Mouse (Mus musculus) heart, postnatal 0 days (tissue): ENCODE data around the gene Slc36a3. TPM values are rescaled to one million over a fixed set of nuclear protein-coding genes. Genes with fewer than 3 reads are reported as not detected.

Source experiments
- ATAC-seq: fragments of 200-750 bp; cut with Nextera tagmentation; 2 replicates; pipeline ENCODE4 v1.8.0; 2017; ENCODE audit warnings: low read depth, moderate number of reproducible peaks, moderate library complexity; ENCODE audit not compliant: insufficient read depth
- DNase-seq: peaks from one replicate; pipeline ENCODE4 v3.0.0-alpha.2; 2016; ENCODE audit warnings: low spot score
- H3K27ac ChIP-seq: fragments of 300-500 bp; sonication (generic); 2 replicates; pipeline ENCODE4 v1.5.1; 2014; ENCODE audit warnings: low read depth, mild to moderate bottlenecking
- H3K27me3 ChIP-seq: fragments of 300-500 bp; sonication (generic); 2 replicates; pipeline ENCODE4 v1.6.1; 2014; ENCODE audit warnings: low read length, mixed read lengths; ENCODE audit not compliant: control insufficient read depth, insufficient read depth
- H3K36me3 ChIP-seq: fragments of 300-500 bp; sonication (generic); replicated peaks from 2 replicates; pipeline ENCODE4 v1.6.1; 2014; ENCODE audit warnings: low read length, mixed read lengths; ENCODE audit not compliant: control insufficient read depth, insufficient read depth
- H3K4me1 ChIP-seq: fragments of 300-500 bp; sonication (generic); 2 replicates; pipeline ENCODE4 v1.6.1; 2014; ENCODE audit warnings: antibody characterized with exemption; ENCODE audit not compliant: control insufficient read depth, insufficient read depth
- H3K4me2 ChIP-seq: fragments of 300-500 bp; sonication (generic); 2 replicates; pipeline ENCODE4 v1.6.1; 2014; ENCODE audit warnings: low read depth, mild to moderate bottlenecking, low read length, moderate library complexity
- H3K4me3 ChIP-seq: fragments of 300-500 bp; sonication (generic); 2 replicates; pipeline ENCODE4 v1.5.1; 2014; ENCODE audit warnings: low read depth, low read length
- H3K9ac ChIP-seq: fragments of 300-500 bp; sonication (generic); replicated peaks from 2 replicates; pipeline ENCODE4 v1.6.1; 2014; ENCODE audit warnings: low read depth, low read length, mixed read lengths
- H3K9me3 ChIP-seq: fragments of 300-500 bp; sonication (generic); replicated peaks from 2 replicates; pipeline ENCODE4 v1.6.1; 2016; ENCODE audit warnings: low read length; ENCODE audit not compliant: control insufficient read depth
- CTCF ChIP-seq: IDR thresholded peaks from 2 replicates; pipeline ENCODE4 v1.5.1; 2016; ENCODE audit warnings: antibody characterized with exemption, control low read depth, low read depth
- EP300 ChIP-seq: IDR thresholded peaks from 2 replicates; pipeline ENCODE4 v1.6.1; 2016; ENCODE audit warnings: antibody characterized with exemption, low read depth
- WGBS: fragments of 180-500 bp; shearing (Covaris S2); extraction: QIAGEN DNeasy Blood & Tissue Kit; methylation state at CpG from one replicate; pipeline ENCODE4 v1.1.7; 2014; 5-methylcytosine and 5-hydroxymethylcytosine counted together
- polyA plus RNA-seq: library from polyadenylated mRNA; unstranded; fragments of >200 nt; fragmentation: Nextera tagmentation; extraction: Ambion mirVana; gene quantifications from 2 replicates; pipeline ENCODE4 v1.2.1, GENCODE M21; 2015
- total RNA-seq: library from RNA; depleted of rRNA; stranded (reverse); fragments of >200 nt; gene quantifications from 2 replicates; pipeline ENCODE4 v1.2.3, GENCODE M21; 2014; ENCODE audit warnings: low replicate concordance

The Slc36a3 gene
- total and polyA plus RNA-seq, 2 experiments from 2014 or later, result not detected

DNA sequence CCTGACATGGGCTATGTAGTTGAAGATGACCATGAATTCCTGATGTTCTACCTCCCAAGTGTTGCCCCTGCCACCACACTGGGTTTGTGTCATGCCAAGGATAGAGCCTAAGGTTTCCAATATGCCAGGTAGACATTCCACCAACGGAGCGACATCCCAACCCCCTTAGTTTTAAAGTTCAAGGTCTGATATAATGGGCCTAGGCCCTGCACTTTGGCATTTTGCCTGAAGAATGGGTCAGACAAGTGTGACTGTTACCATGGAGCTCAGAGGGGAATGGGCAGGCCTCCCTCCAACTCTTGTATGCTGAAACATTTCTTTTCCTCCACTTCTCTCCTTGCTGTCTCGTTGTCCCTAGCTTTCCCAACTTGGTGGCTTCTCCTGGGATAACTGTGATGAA, 48.3 kb downstream of the Slc36a3 start:
- no peak for DNase-seq
- H3K27me3 ChIP-seq, result no peaks in the 10 kb centered on the region
- H3K36me3 ChIP-seq, result peaks cover 23% of the 10 kb centered on the region; the same call in 1 of the 2 replicates
- no peak overlapping the region for H3K4me2 ChIP-seq
- H3K4me1 ChIP-seq, result 0 out of 2 replicates have a peak, but pooled peaks cover 4% of the 10 kb centered on the region
- no peak for ATAC-seq
- H3K9me3 ChIP-seq, result no peaks in the 10 kb centered on the region
- TF ChIP-seq EP300 (no peak), CTCF (no peak)
- H3K9ac ChIP-seq, result no peak overlapping the region
- 89% methylated on average over 3 of the region's 3 CpGs for WGBS
- no peak overlapping the region for H3K27ac ChIP-seq
- no peak overlapping the region for H3K4me3 ChIP-seq

DNA sequence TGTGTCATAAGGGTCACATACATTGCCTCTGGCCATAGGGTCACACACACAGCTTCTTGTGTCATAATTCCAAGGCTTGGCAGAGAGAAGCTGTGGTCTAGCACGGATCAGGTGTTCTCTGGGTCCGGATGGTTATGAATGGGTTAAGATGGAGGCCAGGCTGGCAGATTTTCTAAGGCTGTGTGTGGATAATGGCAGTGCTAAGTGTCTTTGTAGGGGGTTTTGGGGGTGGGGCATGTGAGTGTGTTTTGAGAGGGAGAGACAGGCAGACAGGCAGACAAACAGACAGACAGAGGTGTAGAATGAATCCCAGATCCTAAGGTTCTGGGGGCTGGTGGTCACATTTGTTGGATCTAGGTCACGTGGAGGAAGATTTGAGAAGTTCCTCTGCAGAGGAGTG, 49.5 kb downstream of the Slc36a3 start:
- 85% methylated on average over 3 of the region's 3 CpGs for WGBS
- TF ChIP-seq CTCF (no peak), EP300 (no peak)
- no peak for DNase-seq
- Histone ChIP-seq H3K4me3 (no peak overlapping the region), H3K4me1 (0 out of 2 replicates have a peak, but pooled peaks cover 4% of the 10 kb centered on the region), H3K27ac (no peak overlapping the region), H3K4me2 (no peak overlapping the region), H3K9ac (no peak overlapping the region), H3K9me3 (no peaks in the 10 kb centered on the region), H3K36me3 (peaks cover 21% of the 10 kb centered on the region; the same call in 1 of the 2 replicates), H3K27me3 (no peaks in the 10 kb centered on the region)
- no peak for ATAC-seq

DNA sequence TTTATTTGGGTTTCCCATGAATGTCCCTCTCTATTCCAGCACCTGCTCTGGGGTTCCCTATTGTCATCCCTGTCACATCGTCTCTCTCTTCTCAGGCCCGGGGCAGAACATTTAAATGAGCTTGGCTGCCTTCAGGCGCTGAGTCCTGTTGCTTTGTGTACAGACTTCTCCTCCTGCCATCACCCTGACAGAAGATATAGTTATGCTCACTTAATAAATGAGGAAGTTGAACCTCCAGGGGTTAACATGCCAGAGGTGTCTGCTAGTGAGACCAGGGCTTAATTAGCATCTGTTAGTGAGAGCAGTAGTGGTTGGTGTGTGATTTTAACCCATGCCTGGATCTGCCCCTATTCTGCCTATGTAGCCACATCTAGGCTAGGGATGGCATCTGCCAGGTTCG, 51.6 kb downstream of the Slc36a3 start:
- peaks cover 13% of the 10 kb centered on the region; the same call in 1 of the 2 replicates for H3K36me3 ChIP-seq
- no peak overlapping the region for H3K4me3 ChIP-seq
- H3K27me3 ChIP-seq, result no peaks in the 10 kb centered on the region
- H3K27ac ChIP-seq, result no peak overlapping the region
- no peak overlapping the region for H3K9ac ChIP-seq
- H3K4me1 ChIP-seq, result 0 out of 2 replicates have a peak, but pooled peaks cover 4% of the 10 kb centered on the region
- 71% methylated on average over 4 of the region's 4 CpGs for WGBS
- DNase-seq (no peak), ATAC-seq (no peak)
- no peak overlapping the region for H3K4me2 ChIP-seq
- no peak for TF ChIP-seq EP300
- no peak for TF ChIP-seq CTCF
- H3K9me3 ChIP-seq, result no peaks in the 10 kb centered on the region

DNA sequence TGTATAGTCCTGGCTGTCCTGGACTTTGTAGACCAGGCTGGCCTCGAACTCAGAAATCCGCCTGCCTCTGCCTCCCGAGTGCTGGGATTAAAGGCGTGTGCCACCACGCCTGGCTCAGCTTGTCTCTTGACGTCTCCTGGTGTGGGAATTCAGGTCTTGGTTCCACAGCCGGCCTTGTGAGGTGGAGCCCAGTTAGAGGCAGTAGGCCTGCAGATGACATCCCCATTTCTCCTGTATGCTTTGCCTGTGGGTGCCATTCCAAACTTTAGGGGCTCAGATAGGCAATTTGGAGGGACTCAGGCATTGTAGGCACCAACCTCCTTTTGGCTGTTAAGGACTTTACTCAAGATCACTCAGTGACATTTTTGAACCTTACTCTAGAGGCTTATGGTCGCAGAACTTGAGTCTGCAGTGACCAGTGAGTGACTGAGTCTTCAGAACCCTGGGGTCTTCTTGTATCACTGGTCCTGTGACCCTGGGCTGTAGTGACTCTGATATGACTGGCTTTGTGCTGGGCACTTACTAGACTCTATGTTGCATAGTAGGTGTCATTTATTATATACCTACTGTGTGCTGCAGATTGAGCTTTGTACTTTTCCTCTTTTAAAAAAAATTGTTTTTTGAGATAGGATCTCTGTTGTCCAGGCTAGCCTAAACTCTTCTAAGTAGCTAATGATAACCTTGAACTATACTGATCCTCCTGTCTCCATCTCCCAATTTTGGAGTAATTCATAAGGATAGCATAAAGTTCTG, 52.3 kb downstream of the Slc36a3 start:
- Histone ChIP-seq H3K4me3 (no peak overlapping the region), H3K4me2 (no peak overlapping the region)
- 92% methylated on average over 8 of the region's 8 CpGs for WGBS

DNA sequence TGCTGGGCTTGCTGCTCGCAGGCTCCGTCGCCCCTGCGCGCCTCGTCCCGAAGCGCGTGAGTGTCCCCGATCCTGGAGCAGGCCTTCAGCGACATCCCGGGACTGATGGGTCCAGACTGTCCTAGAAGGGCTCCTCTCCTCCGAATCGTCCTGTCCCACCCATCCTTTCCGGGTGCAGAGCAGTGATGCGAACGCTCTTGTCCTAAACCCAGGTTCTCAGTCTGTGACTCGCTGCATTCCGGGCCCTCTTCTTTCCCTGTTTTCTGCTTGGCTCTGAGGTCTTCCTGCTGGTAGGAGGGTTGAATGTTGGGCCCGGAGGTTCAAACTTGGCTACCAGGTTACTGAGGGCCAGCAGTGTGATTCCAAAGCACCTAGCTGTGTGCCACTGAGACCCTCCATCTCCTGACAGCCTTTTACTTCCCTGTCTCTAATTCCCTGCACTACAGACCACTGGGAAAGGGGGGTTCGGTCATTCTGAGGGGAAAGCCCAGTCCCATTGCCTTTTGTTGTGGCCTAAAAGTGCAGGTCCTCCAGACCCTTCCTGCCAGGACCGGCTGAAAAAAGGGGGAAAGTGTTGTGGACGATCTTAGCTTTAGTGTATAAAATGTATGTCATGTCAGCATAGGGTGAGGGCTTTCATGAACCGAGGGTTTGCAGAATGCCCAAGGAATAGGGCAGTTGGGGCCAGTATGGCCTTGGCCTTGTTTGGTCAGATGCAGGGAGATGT, 53.2 kb downstream of the Slc36a3 start:
- no peak for DNase-seq
- ATAC-seq, result no peak; the same call in 1 of the 2 replicates
- TF ChIP-seq EP300 (no peak), CTCF (no peak)

More for the DNA sequence above, 52.3 kb downstream of the Slc36a3 start:
- Histone ChIP-seq H3K4me1 (0 out of 2 replicates have a peak, but pooled peaks cover 4% of the 10 kb centered on the region), H3K27ac (no peak overlapping the region), H3K9ac (no peak overlapping the region), H3K36me3 (peaks cover 11% of the 10 kb centered on the region; the same call in 1 of the 2 replicates), H3K9me3 (no peaks in the 10 kb centered on the region), H3K27me3 (no peaks in the 10 kb centered on the region)
- ATAC-seq (no peak), DNase-seq (no peak)
- no peak for TF ChIP-seq CTCF
- TF ChIP-seq EP300, result no peak

More for the DNA sequence above, 53.2 kb downstream of the Slc36a3 start:
- Histone ChIP-seq H3K36me3 (peaks cover 3% of the 10 kb centered on the region; the same call in 1 of the 2 replicates), H3K4me1 (0 out of 2 replicates have a peak, but pooled peaks cover 4% of the 10 kb centered on the region), H3K4me2 (peak overlapping the region; percentile 72), H3K9ac (peak overlapping the region; percentile 49), H3K27me3 (no peaks in the 10 kb centered on the region), H3K4me3 (peak overlapping the region; percentile 56), H3K9me3 (no peaks in the 10 kb centered on the region), H3K27ac (peak overlapping the region; percentile 64)
- WGBS, result 11% methylated on average over 24 of the region's 24 CpGs
